ENCODE assay signal across 9 mouse cellular contexts in genomic region chr14:34818387-34818980, GRCm38 (mm10). TPM values are rescaled to one million over a fixed set of nuclear protein-coding genes. Genes with fewer than 3 reads are reported as not detected.
DNase-seq lines count a peak whose midpoint lies in the region; ATAC-seq and TF ChIP-seq lines count a peak whose summit lies in the region.
"Had no signal": no experiment of that assay in that cellular context is flagged by ENCODE, and none has a peak within 500 bp of the region (broad histone marks: within the 10 kb centered on the region; RNA-seq: fewer than 3 reads in every experiment).

No protein-coding gene starts in this region.

- no peak for TF ChIP-seq CTCF in liver, postnatal 0 days (IDR thresholded peaks at IDR 0.05; ENCODE audit: low read depth)

- 3% methylated on average over 9 of the region's 9 CpGs for WGBS in embryonic facial prominence, embryonic 14.5 days
- 5% methylated on average over 9 of the region's 9 CpGs for WGBS in hindbrain, embryonic 12.5 days
- WGBS in neural tube, embryonic 12.5 days = 3% methylated on average over 9 of the region's 9 CpGs
- 9% methylated on average over 9 of the region's 9 CpGs for WGBS in liver, postnatal 0 days (ENCODE audit: insufficient replicate concordance)

- H3K27ac ChIP-seq in embryonic facial prominence, embryonic 14.5 days (replicated peaks; ENCODE audit: low read depth, low read length) = no peak overlapping the region
- no peak overlapping the region for H3K27ac ChIP-seq in hindbrain, embryonic 12.5 days
- H3K27ac ChIP-seq in neural tube, embryonic 12.5 days = no peak overlapping the region
- H3K27ac ChIP-seq in liver, postnatal 0 days (ENCODE audit: low read depth) = no peak overlapping the region

- H3K9me3 ChIP-seq in embryonic facial prominence, embryonic 14.5 days (ENCODE audit: control insufficient read depth, low read length) = 0 out of 2 replicates have a peak, but pooled peaks cover 1% of the 10 kb centered on the region
- no peaks in the 10 kb centered on the region for H3K9me3 ChIP-seq in hindbrain, embryonic 12.5 days (replicated peaks)
- 0 out of 2 replicates have a peak, but pooled peaks cover under 1% of the 10 kb centered on the region for H3K9me3 ChIP-seq in neural tube, embryonic 12.5 days
- no peaks in the 10 kb centered on the region for H3K9me3 ChIP-seq in liver, postnatal 0 days (ENCODE audit: low read length)

- no peak for TF ChIP-seq EP300 in liver, postnatal 0 days (IDR thresholded peaks at IDR 0.05; ENCODE audit: low read depth)

- intact Hi-C loops in gastrocnemius, postnatal 14 days (cut with DNase I; ENCODE audit: low total_unique reads) = loop anchor here (5.0 kb wide), 1 partner anchor 289 kb away; no protein-coding TSS in a partner anchor

- H3K27me3 ChIP-seq in embryonic facial prominence, embryonic 14.5 days (replicated peaks; ENCODE audit: control insufficient read depth, insufficient read depth, low read length) = peaks cover 80% of the 10 kb centered on the region
- peaks cover 82% of the 10 kb centered on the region for H3K27me3 ChIP-seq in hindbrain, embryonic 12.5 days
- H3K27me3 ChIP-seq in neural tube, embryonic 12.5 days (replicated peaks) = peaks cover 70% of the 10 kb centered on the region
- peaks cover 75% of the 10 kb centered on the region for H3K27me3 ChIP-seq in liver, postnatal 0 days (ENCODE audit: insufficient read depth, low read length)

- DNase-seq in layer of hippocampus, postnatal 10 days (ENCODE audit: low spot score in 2 of 2) = peak; percentile 20 to 24
- no peak for DNase-seq in layer of hippocampus, adult 11-12 months (ENCODE audit: low spot score)
- no peak for DNase-seq in embryonic facial prominence, embryonic 14.5 days (ENCODE audit: low spot score)
- DNase-seq in adrenal gland, postnatal 14 days = no peak
- no peak for DNase-seq in gastrocnemius, postnatal 14 days
- DNase-seq in liver, postnatal 0 days = no peak
- DNase-seq: cerebellum, adult 9-10 months had no signal

- H3K4me1 ChIP-seq in embryonic facial prominence, embryonic 14.5 days (ENCODE audit: control insufficient read depth, insufficient read depth, low read length) = peaks cover 3% of the 10 kb centered on the region; the same call in 1 of the 2 replicates
- peaks cover 28% of the 10 kb centered on the region for H3K4me1 ChIP-seq in hindbrain, embryonic 12.5 days
- peaks cover 23% of the 10 kb centered on the region for H3K4me1 ChIP-seq in neural tube, embryonic 12.5 days
- H3K4me1 ChIP-seq in liver, postnatal 0 days (ENCODE audit: insufficient read depth) = no peaks in the 10 kb centered on the region

- no peaks in the 10 kb centered on the region for H3K36me3 ChIP-seq in embryonic facial prominence, embryonic 14.5 days (ENCODE audit: control insufficient read depth, insufficient read depth, low read length)
- H3K36me3 ChIP-seq in hindbrain, embryonic 12.5 days = no peaks in the 10 kb centered on the region
- H3K36me3 ChIP-seq in neural tube, embryonic 12.5 days = no peaks in the 10 kb centered on the region
- H3K36me3 ChIP-seq in liver, postnatal 0 days (replicated peaks; ENCODE audit: insufficient read depth, low read length) = no peaks in the 10 kb centered on the region

- ATAC-seq in embryonic facial prominence, embryonic 14.5 days (ENCODE audit: low read depth) = no peak
- ATAC-seq in hindbrain, embryonic 12.5 days (ENCODE audit: low FRiP score) = no peak
- no peak for ATAC-seq in neural tube, embryonic 12.5 days (ENCODE audit: low FRiP score, low read depth)
- ATAC-seq in liver, postnatal 0 days = no peak

- H3K4me2 ChIP-seq in embryonic facial prominence, embryonic 14.5 days (ENCODE audit: low read depth, low read length) = peak overlapping the region; percentile 80; the same call in 1 of the 2 replicates
- peak overlapping the region; percentile 91 for H3K4me2 ChIP-seq in hindbrain, embryonic 12.5 days (replicated peaks)
- peak overlapping the region; percentile 92 for H3K4me2 ChIP-seq in neural tube, embryonic 12.5 days (replicated peaks)
- H3K4me2 ChIP-seq in liver, postnatal 0 days (ENCODE audit: low read depth, low read length) = no peak overlapping the region

- H3K9ac ChIP-seq in embryonic facial prominence, embryonic 14.5 days (ENCODE audit: low read depth, low read length) = no peak overlapping the region
- no peak overlapping the region for H3K9ac ChIP-seq in hindbrain, embryonic 12.5 days
- H3K9ac ChIP-seq in neural tube, embryonic 12.5 days = 0 out of 2 replicates have a peak overlapping the region, but pooled peaks have one; percentile 68
- no peak overlapping the region for H3K9ac ChIP-seq in liver, postnatal 0 days (replicated peaks)

- H3K4me3 ChIP-seq in embryonic facial prominence, embryonic 14.5 days (ENCODE audit: low read depth, low read length) = no peak overlapping the region
- peak overlapping the region; percentile 73 for H3K4me3 ChIP-seq in hindbrain, embryonic 12.5 days
- peak overlapping the region; percentile 69 for H3K4me3 ChIP-seq in neural tube, embryonic 12.5 days
- no peak overlapping the region for H3K4me3 ChIP-seq in liver, postnatal 0 days (ENCODE audit: low read depth, low read length)

RNA-seq across cellular contexts. Expression of gene Grid1, which starts 1.4 kb away (rescaled TPM):
- 10 to 100 TPM; 48.4 to 51.1 TPM for total RNA-seq in layer of hippocampus, postnatal 10 days (2021)
- 1.8 and 2.5 TPM in 2 replicates for polyA plus RNA-seq in embryonic facial prominence, embryonic 14.5 days (2014; fragmentation: Nextera tagmentation; extraction: Ambion mirVana)
- 1.8 and 2.8 TPM in 2 replicates for polyA plus RNA-seq in hindbrain, embryonic 12.5 days (2016; fragmentation: Nextera tagmentation; extraction: Ambion mirVana)
- 2.0 and 2.4 TPM in 2 replicates for polyA plus RNA-seq in neural tube, embryonic 12.5 days (2016; fragmentation: Nextera tagmentation; extraction: Ambion mirVana)
- total RNA-seq in adrenal gland, postnatal 14 days (2021) = 0.41 and 0.45 TPM in 2 replicates
- under 1 TPM; 0.04 to 0.24 TPM for total RNA-seq in gastrocnemius, postnatal 14 days (2021)
- polyA plus RNA-seq in liver, postnatal 0 days (2015; fragmentation: Nextera tagmentation; extraction: Ambion mirVana) = not detected in 2 replicates

Comparison
In these comparisons a context has a peak if more than half of its experiments do, and no peak if none do; other contexts are left out.
1. DNase-seq: peak in layer of hippocampus, postnatal 10 days (2 of 2); none in layer of hippocampus, adult 11-12 months (single experiment), embryonic facial prominence, embryonic 14.5 days (single experiment), adrenal gland, postnatal 14 days (single experiment), gastrocnemius, postnatal 14 days (single experiment) and liver, postnatal 0 days (single experiment).
2. H3K4me3 ChIP-seq: peak in hindbrain, embryonic 12.5 days (single experiment) and neural tube, embryonic 12.5 days (single experiment); none in embryonic facial prominence, embryonic 14.5 days (single experiment) and liver, postnatal 0 days (single experiment).